Mouse (Mus musculus) limb, embryonic 11.5 days (tissue): ENCODE measurements at regions not wholly inside any gene's neighbourhood (a gene's known extent, or its start where the extent isn't known, plus 50 kb on each side); places are given as distances from the start of the nearest gene placed in this dataset.

Experiments used
- ATAC-seq: fragments of 200-750 bp; cut with Nextera tagmentation; 2 replicates; pipeline ENCODE4 v1.8.0; 2017; ENCODE audit warnings: low read depth; ENCODE audit not compliant: insufficient number of reproducible peaks, low FRiP score, low TSS enrichment
- DNase-seq: peaks from one replicate; pipeline ENCODE4 v3.0.0-alpha.2; 2015; ENCODE audit warnings: low spot score
- H3K27ac ChIP-seq: fragments of 300-500 bp; sonication (generic); replicated peaks from 2 replicates; pipeline ENCODE4 v1.5.1; 2014; ENCODE audit warnings: low read depth, mild to moderate bottlenecking, low read length
- H3K27me3 ChIP-seq: fragments of 300-500 bp; sonication (generic); 2 replicates; pipeline ENCODE4 v1.6.1; 2014; ENCODE audit warnings: mild to moderate bottlenecking, low read length, mixed read lengths; ENCODE audit not compliant: control insufficient read depth, insufficient read depth
- H3K36me3 ChIP-seq: fragments of 300-500 bp; sonication (generic); 2 replicates; pipeline ENCODE4 v1.6.1; 2014; ENCODE audit warnings: mild to moderate bottlenecking, low read length, moderate library complexity, mixed read lengths; ENCODE audit not compliant: control insufficient read depth, insufficient read depth
- H3K4me1 ChIP-seq: fragments of 300-500 bp; sonication (generic); 2 replicates; pipeline ENCODE4 v1.6.1; 2014; ENCODE audit warnings: low read length, mixed read lengths; ENCODE audit not compliant: control insufficient read depth, insufficient read depth
- H3K4me2 ChIP-seq: fragments of 300-500 bp; sonication (generic); 2 replicates; pipeline ENCODE4 v1.6.1; 2014; ENCODE audit warnings: low read depth, mild to moderate bottlenecking, moderate library complexity; ENCODE audit not compliant: severe bottlenecking
- H3K4me3 ChIP-seq: fragments of 300-500 bp; sonication (generic); 2 replicates; pipeline ENCODE4 v1.5.1; 2014; ENCODE audit warnings: low read depth, low read length
- H3K9ac ChIP-seq: fragments of 300-500 bp; sonication (generic); 2 replicates; pipeline ENCODE4 v1.6.1; 2014; ENCODE audit warnings: mild to moderate bottlenecking, low read length
- H3K9me3 ChIP-seq: fragments of 300-500 bp; sonication (generic); 2 replicates; pipeline ENCODE4 v1.6.1; 2016; ENCODE audit warnings: low read length; ENCODE audit not compliant: control insufficient read depth
- WGBS: fragments of 180-500 bp; shearing (Covaris S2); extraction: QIAGEN DNeasy Blood & Tissue Kit; methylation state at CpG from one replicate; pipeline ENCODE4 v1.1.7; 2014; 5-methylcytosine and 5-hydroxymethylcytosine counted together

GRCm38 (mm10) chr9:74342176-74342575 lies 232.0 kb downstream of the Wdr72 start:
- Histone ChIP-seq H3K36me3 (no peaks in the 10 kb centered on the region), H3K4me3 (no peak overlapping the region), H3K9me3 (no peaks in the 10 kb centered on the region), H3K27ac (no peak overlapping the region), H3K4me2 (no peak overlapping the region), H3K27me3 (no peaks in the 10 kb centered on the region), H3K4me1 (no peaks in the 10 kb centered on the region), H3K9ac (no peak overlapping the region)
- WGBS: 84% methylated on average over 1 of the region's 1 CpGs
- ATAC-seq: no peak
- DNase-seq: no peak

GRCm38 (mm10) chr9:74345027-74345426 lies 234.9 kb downstream of the Wdr72 start:
- DNase-seq: no peak
- WGBS: 88% methylated on average over 7 of the region's 7 CpGs
- no peak overlapping the region for H3K4me2 ChIP-seq

GRCm38 (mm10) chr9:74348776-74349175 lies 238.6 kb downstream of the Wdr72 start:
- no peaks in the 10 kb centered on the region for H3K36me3 ChIP-seq
- WGBS: 39% methylated on average over 2 of the region's 2 CpGs
- no peak for ATAC-seq
- H3K4me2 ChIP-seq: no peak overlapping the region
- H3K9ac ChIP-seq: no peak overlapping the region
- H3K27ac ChIP-seq: no peak overlapping the region
- no peak overlapping the region for H3K4me3 ChIP-seq
- H3K9me3 ChIP-seq: no peaks in the 10 kb centered on the region
- DNase-seq: no peak
- H3K27me3 ChIP-seq: no peaks in the 10 kb centered on the region
- H3K4me1 ChIP-seq: no peaks in the 10 kb centered on the region

More at GRCm38 (mm10) chr9:74345027-74345426, 234.9 kb downstream of the Wdr72 start:
- H3K27me3 ChIP-seq: no peaks in the 10 kb centered on the region
- H3K4me3 ChIP-seq: no peak overlapping the region
- H3K36me3 ChIP-seq: no peaks in the 10 kb centered on the region
- no peak overlapping the region for H3K9ac ChIP-seq
- no peak for ATAC-seq
- H3K9me3 ChIP-seq: no peaks in the 10 kb centered on the region
- no peaks in the 10 kb centered on the region for H3K4me1 ChIP-seq
- no peak overlapping the region for H3K27ac ChIP-seq

- no peak overlapping the region for H3K27ac ChIP-seq
- H3K36me3 ChIP-seq: no peaks in the 10 kb centered on the region
- H3K9me3 ChIP-seq: no peaks in the 10 kb centered on the region
- H3K4me1 ChIP-seq: no peaks in the 10 kb centered on the region
- H3K4me2 ChIP-seq: no peak overlapping the region
- no peak for ATAC-seq
- no peak for DNase-seq
- H3K27me3 ChIP-seq: no peaks in the 10 kb centered on the region
- H3K4me3 ChIP-seq: no peak overlapping the region
- WGBS: 45% methylated on average over 3 of the region's 3 CpGs
- no peak overlapping the region for H3K9ac ChIP-seq
These were observed 255.8 kb downstream of the Wdr72 start for GRCm38 (mm10) chr9:74365930-74366438.

GRCm38 (mm10) chr9:74376191-74376590 lies 266.0 kb downstream of the Wdr72 start:
- H3K27ac ChIP-seq: no peak overlapping the region
- H3K9ac ChIP-seq: no peak overlapping the region
- no peaks in the 10 kb centered on the region for H3K27me3 ChIP-seq
- no peaks in the 10 kb centered on the region for H3K9me3 ChIP-seq
- no peak overlapping the region for H3K4me3 ChIP-seq
- ATAC-seq (no peak), DNase-seq (no peak)
- no peak overlapping the region for H3K4me2 ChIP-seq
- no peaks in the 10 kb centered on the region for H3K4me1 ChIP-seq
- H3K36me3 ChIP-seq: no peaks in the 10 kb centered on the region

GRCm38 (mm10) chr9:74377204-74377603 lies 267.0 kb downstream of the Wdr72 start:
- ATAC-seq (no peak), DNase-seq (no peak)

GRCm38 (mm10) chr9:74384206-74384896 lies 274.2 kb downstream of the Wdr72 start:
- Histone ChIP-seq H3K4me2 (no peak overlapping the region), H3K9ac (no peak overlapping the region), H3K9me3 (no peaks in the 10 kb centered on the region), H3K27ac (no peak overlapping the region), H3K4me3 (no peak overlapping the region), H3K36me3 (no peaks in the 10 kb centered on the region), H3K27me3 (no peaks in the 10 kb centered on the region), H3K4me1 (no peaks in the 10 kb centered on the region)
- ATAC-seq: no peak
- no peak for DNase-seq
- 75% methylated on average over 8 of the region's 8 CpGs for WGBS

More at GRCm38 (mm10) chr9:74377204-74377603, 267.0 kb downstream of the Wdr72 start:
- Histone ChIP-seq H3K4me2 (no peak overlapping the region), H3K4me3 (no peak overlapping the region), H3K9me3 (no peaks in the 10 kb centered on the region), H3K27ac (no peak overlapping the region), H3K27me3 (no peaks in the 10 kb centered on the region), H3K9ac (no peak overlapping the region), H3K36me3 (no peaks in the 10 kb centered on the region), H3K4me1 (no peaks in the 10 kb centered on the region)

GRCm38 (mm10) chr9:74425594-74425993 lies 315.4 kb downstream of the Wdr72 start:
- DNase-seq: no peak

GRCm38 (mm10) chr9:74449981-74450380 lies 339.8 kb downstream of the Wdr72 start:
- ATAC-seq (no peak), DNase-seq (no peak)
- Histone ChIP-seq H3K4me3 (no peak overlapping the region), H3K4me1 (no peaks in the 10 kb centered on the region), H3K27ac (no peak overlapping the region), H3K9me3 (no peaks in the 10 kb centered on the region), H3K36me3 (no peaks in the 10 kb centered on the region), H3K4me2 (no peak overlapping the region), H3K9ac (no peak overlapping the region), H3K27me3 (no peaks in the 10 kb centered on the region)
- 82% methylated on average over 5 of the region's 5 CpGs for WGBS

More at GRCm38 (mm10) chr9:74425594-74425993, 315.4 kb downstream of the Wdr72 start:
- H3K9me3 ChIP-seq: no peaks in the 10 kb centered on the region
- no peaks in the 10 kb centered on the region for H3K27me3 ChIP-seq
- no peak overlapping the region for H3K4me3 ChIP-seq
- H3K9ac ChIP-seq: no peak overlapping the region
- no peak overlapping the region for H3K27ac ChIP-seq
- no peak for ATAC-seq
- no peak overlapping the region for H3K4me2 ChIP-seq
- no peaks in the 10 kb centered on the region for H3K36me3 ChIP-seq
- 90% methylated on average over 2 of the region's 2 CpGs for WGBS
- H3K4me1 ChIP-seq: no peaks in the 10 kb centered on the region
